10 mouse cellular contexts compared by ENCODE assay signal in genomic region chr11:72136231-72136982, GRCm38 (mm10). TPM values are rescaled to one million over a fixed set of nuclear protein-coding genes. Genes with fewer than 3 reads are reported as not detected.
DNase-seq lines count a peak whose midpoint lies in the region; ATAC-seq and TF ChIP-seq lines count a peak whose summit lies in the region.
"Had no signal": no experiment of that assay in that cellular context is flagged by ENCODE, and none has a peak within 500 bp of the region (broad histone marks: within the 10 kb centered on the region; RNA-seq: fewer than 3 reads in every experiment).

No protein-coding gene starts in this region.

- peak overlapping the region; percentile 100 for H3K4me2 ChIP-seq in kidney, embryonic 16.5 days (replicated peaks; ENCODE audit: low read depth, low read length)
- H3K4me2 ChIP-seq in forebrain, embryonic 15.5 days (replicated peaks) = peak overlapping the region; percentile 99
- H3K4me2 ChIP-seq in liver, embryonic 13.5 days = peak overlapping the region; percentile 65

- H3K4me3 ChIP-seq in kidney, embryonic 16.5 days (ENCODE audit: low read length) = peak overlapping the region; percentile 64; the same call in 1 of the 2 replicates
- peak overlapping the region; percentile 53 for H3K4me3 ChIP-seq in forebrain, embryonic 15.5 days
- H3K4me3 ChIP-seq in liver, embryonic 13.5 days (replicated peaks) = no peak overlapping the region
- H3K4me3 ChIP-seq in olfactory bulb, adult 2 months (ENCODE audit: insufficient read depth, low read depth, low read length) = peak overlapping the region; percentile 94

- no peaks in the 10 kb centered on the region for H3K9me3 ChIP-seq in kidney, embryonic 16.5 days (ENCODE audit: low read length)
- no peaks in the 10 kb centered on the region for H3K9me3 ChIP-seq in forebrain, embryonic 15.5 days
- H3K9me3 ChIP-seq in liver, embryonic 13.5 days (replicated peaks) = no peaks in the 10 kb centered on the region
- H3K9me3 ChIP-seq: megakaryocyte, embryonic 14.5 days had no signal

- no peak for TF ChIP-seq CTCF in olfactory bulb, adult 2 months (IDR thresholded peaks at IDR 0.05; ENCODE audit: insufficient read depth, low read depth, low read length)

- WGBS in kidney, embryonic 16.5 days = 33% methylated on average over 10 of the region's 11 CpGs
- 38% methylated on average over 11 of the region's 11 CpGs for WGBS in forebrain, embryonic 15.5 days
- WGBS in liver, embryonic 13.5 days (ENCODE audit: insufficient replicate concordance) = 27% methylated on average over 11 of the region's 11 CpGs
- 55% methylated on average over 11 of the region's 11 CpGs for WGBS in olfactory bulb, adult 2 months

- no peak for TF ChIP-seq POLR2A in olfactory bulb, adult 2 months (IDR thresholded peaks at IDR 0.05; ENCODE audit: insufficient read depth, low read depth, low read length)

- DNase-seq in kidney, adult 8-10 months = no peak
- no peak for DNase-seq in liver, embryonic 13.5 days
- no peak for DNase-seq in adipocyte (ENCODE audit: low spot score)
- no peak for DNase-seq in urinary bladder, postnatal 10 days (ENCODE audit: low spot score)
- no peak for DNase-seq in kidney, adult 18-20 months
- DNase-seq: thymus, postnatal 14 days had no signal

- ATAC-seq in kidney, embryonic 16.5 days (ENCODE audit: low FRiP score, low TSS enrichment) = no peak
- ATAC-seq in forebrain, embryonic 15.5 days (replicated peaks) = no peak
- no peak for ATAC-seq in liver, embryonic 13.5 days (ENCODE audit: low read depth)

- peaks cover 22% of the 10 kb centered on the region for H3K4me1 ChIP-seq in kidney, embryonic 16.5 days (ENCODE audit: insufficient read depth, low read length)
- peaks cover 27% of the 10 kb centered on the region for H3K4me1 ChIP-seq in forebrain, embryonic 15.5 days
- H3K4me1 ChIP-seq in liver, embryonic 13.5 days (replicated peaks) = 0 out of 2 replicates have a peak, but pooled peaks cover 4% of the 10 kb centered on the region
- peaks cover 49% of the 10 kb centered on the region for H3K4me1 ChIP-seq in olfactory bulb, adult 2 months (ENCODE audit: control insufficient read depth, insufficient read depth, low read length)

- H3K27me3 ChIP-seq in kidney, embryonic 16.5 days (ENCODE audit: insufficient read depth, low read length) = peaks cover 46% of the 10 kb centered on the region
- H3K27me3 ChIP-seq in forebrain, embryonic 15.5 days = peaks cover 39% of the 10 kb centered on the region
- H3K27me3 ChIP-seq in liver, embryonic 13.5 days = peaks cover 74% of the 10 kb centered on the region

- H3K9ac ChIP-seq in kidney, embryonic 16.5 days (replicated peaks; ENCODE audit: low read length) = 0 out of 2 replicates have a peak overlapping the region, but pooled peaks have one; percentile 74
- H3K9ac ChIP-seq in forebrain, embryonic 15.5 days (replicated peaks) = peak overlapping the region; percentile 62
- H3K9ac ChIP-seq in liver, embryonic 13.5 days = no peak overlapping the region

- no peak overlapping the region for H3K27ac ChIP-seq in kidney, embryonic 16.5 days (ENCODE audit: low read length)
- H3K27ac ChIP-seq in forebrain, embryonic 15.5 days (replicated peaks) = no peak overlapping the region
- no peak overlapping the region for H3K27ac ChIP-seq in liver, embryonic 13.5 days
- peak overlapping the region; percentile 95 for H3K27ac ChIP-seq in olfactory bulb, adult 2 months (ENCODE audit: insufficient read depth, low read depth, low read length)

- H3K36me3 ChIP-seq in kidney, embryonic 16.5 days (ENCODE audit: insufficient read depth, low read length) = no peaks in the 10 kb centered on the region
- H3K36me3 ChIP-seq in forebrain, embryonic 15.5 days = no peaks in the 10 kb centered on the region
- H3K36me3 ChIP-seq in liver, embryonic 13.5 days = no peaks in the 10 kb centered on the region

RNA-seq across cellular contexts. Expression of gene Pitpnm3, which starts 0.8 kb away (rescaled TPM):
- 0.15 and 0.16 TPM in 2 replicates for polyA plus RNA-seq in kidney, embryonic 16.5 days (2015; fragmentation: Nextera tagmentation; extraction: Ambion mirVana)
- polyA plus RNA-seq in forebrain, embryonic 15.5 days (2015; fragmentation: Nextera tagmentation; extraction: Ambion mirVana) = 1.4 and 1.8 TPM in 2 replicates
- polyA plus RNA-seq in liver, embryonic 13.5 days (2015; fragmentation: Nextera tagmentation; extraction: Ambion mirVana) = 0.06 and 0.14 TPM in 2 replicates
- polyA plus RNA-seq in olfactory bulb, adult 2 months (2012; ENCODE audit: insufficient read depth, insufficient read length, low replicate concordance, missing spikeins) = not detected in 2 replicates
